Mouse (Mus musculus): Measurements from ENCODE around the gene 2310061I04Rik.

DNA sequence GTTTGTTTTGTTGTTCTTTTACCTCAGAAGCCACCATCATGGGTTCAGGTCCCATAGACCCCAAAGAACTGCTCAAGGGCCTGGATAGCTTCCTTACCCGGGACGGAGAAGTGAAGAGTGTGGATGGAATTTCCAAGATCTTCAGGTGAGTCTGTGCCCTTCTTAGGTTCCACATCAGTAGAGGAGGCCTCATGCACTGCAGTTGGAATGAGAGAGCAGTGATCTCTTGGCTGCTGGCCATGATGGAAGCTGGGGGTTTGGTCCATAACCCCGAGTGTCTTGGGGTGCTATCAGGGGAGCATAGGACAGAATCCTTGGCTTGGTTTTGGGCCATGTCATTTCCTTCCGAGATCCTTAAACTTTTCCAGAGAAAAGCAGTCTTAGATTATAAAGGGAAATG lies 26.1 kb upstream of the 2310061I04Rik start:
- TF ChIP-seq CTCF (IDR thresholded peaks at IDR 0.05; ENCODE audit: low read depth, low read length) (no peak), POLR2A (IDR thresholded peaks at IDR 0.05; ENCODE audit: borderline replicate concordance, low read depth, low read length) (no peak)

Data from bone marrow macrophage, adult 2 months (primary cell).